Comparison of ENCODE assay signal across 22 mouse cellular contexts in genomic region chr16:51650100-51650499, GRCm38 (mm10).
DNase-seq lines count a peak whose midpoint lies in the region; ATAC-seq and TF ChIP-seq lines count a peak whose summit lies in the region.
"Had no signal": no experiment of that assay in that cellular context is flagged by ENCODE, and none has a peak within 500 bp of the region (broad histone marks: within the 10 kb centered on the region; RNA-seq: fewer than 3 reads in every experiment).

No protein-coding gene starts in this region.

- no peak overlapping the region for H3K27ac ChIP-seq in midbrain, embryonic 11.5 days (ENCODE audit: low read depth, low read length)
- H3K27ac ChIP-seq in midbrain, embryonic 16.5 days (ENCODE audit: low read length), result no peak overlapping the region
- no peak overlapping the region for H3K27ac ChIP-seq in CH12.LX (ENCODE audit: insufficient read depth, low read depth)
- H3K27ac ChIP-seq: embryonic facial prominence, embryonic 13.5 days; gastrocnemius, adult 2 months; hindbrain, embryonic 13.5 days; intestine, embryonic 15.5 days had no signal

- no peak for TF ChIP-seq POLR2A in CH12.LX (IDR thresholded peaks at IDR 0.05; ENCODE audit: low read depth, low read length)

- no peaks in the 10 kb centered on the region for H3K36me3 ChIP-seq in midbrain, embryonic 11.5 days (ENCODE audit: control insufficient read depth, insufficient read depth, low read length)
- no peaks in the 10 kb centered on the region for H3K36me3 ChIP-seq in midbrain, embryonic 16.5 days (ENCODE audit: control insufficient read depth, insufficient read depth, low read length)
- no peaks in the 10 kb centered on the region for H3K36me3 ChIP-seq in CH12.LX (replicated peaks in 1 of 2; ENCODE audit: control insufficient read depth in 1 of 2, insufficient read depth in 1 of 2, low read length in 1 of 2)
- H3K36me3 ChIP-seq: embryonic facial prominence, embryonic 13.5 days; G1E; hindbrain, embryonic 13.5 days; intestine, embryonic 15.5 days had no signal

- no peak for TF ChIP-seq CTCF in CH12.LX (conservative IDR thresholded peaks at IDR 0.05 in 1 of 2, IDR thresholded peaks at IDR 0.05 in 1 of 2; ENCODE audit: low read depth in 2 of 2, low read length in 2 of 2)

- no peaks in the 10 kb centered on the region for H3K27me3 ChIP-seq in midbrain, embryonic 11.5 days (ENCODE audit: control insufficient read depth, insufficient read depth, low read length)
- H3K27me3 ChIP-seq in midbrain, embryonic 16.5 days (ENCODE audit: control insufficient read depth, insufficient read depth, low read depth, low read length), result no peaks in the 10 kb centered on the region
- H3K27me3 ChIP-seq in CH12.LX (replicated peaks), result no peaks in the 10 kb centered on the region
- H3K27me3 ChIP-seq: embryonic facial prominence, embryonic 13.5 days; hindbrain, embryonic 13.5 days; intestine, embryonic 15.5 days had no signal

- dilution Hi-C loops in CH12.LX (cut with MboI; ENCODE audit: extremely low pct_ligation_motif_present, extremely low pct_unique_long_range_greater_than_20kb, low sequenced_read_pairs), result no loop called here

- peak; percentile 89 for TF ChIP-seq EP300 in CH12.LX (IDR thresholded peaks at IDR 0.05; ENCODE audit: low read length)

- H3K79me2 ChIP-seq in CH12.LX (replicated peaks; ENCODE audit: control insufficient read depth, extremely low read depth, insufficient read depth, poor library complexity, severe bottlenecking), result no peaks in the 10 kb centered on the region

- in situ Hi-C loops in CH12.LX (cut with MboI; ENCODE audit: low pct_ligation_motif_present, low pct_unique_long_range_greater_than_20kb, low sequenced_read_pairs), result no loop called here

- ATAC-seq in midbrain, embryonic 11.5 days (ENCODE audit: low FRiP score), result 0 out of 2 replicates have a peak, but pooled peaks have one; percentile 7
- no peak for ATAC-seq in midbrain, embryonic 16.5 days
- ATAC-seq: forebrain, embryonic 14.5 days; intestine, embryonic 15.5 days had no signal

- no peaks in the 10 kb centered on the region for H3K4me1 ChIP-seq in midbrain, embryonic 11.5 days (ENCODE audit: control insufficient read depth, insufficient read depth, low read length)
- no peaks in the 10 kb centered on the region for H3K4me1 ChIP-seq in midbrain, embryonic 16.5 days (ENCODE audit: control insufficient read depth, insufficient read depth, low read length)
- H3K4me1 ChIP-seq in CH12.LX (ENCODE audit: control insufficient read depth in 1 of 2, insufficient read depth in 2 of 2), result peaks cover 3 to 10% of the 10 kb centered on the region in 2 experiments; a peak in 3 of 4 replicates
- H3K4me1 ChIP-seq: embryonic facial prominence, embryonic 13.5 days; hindbrain, embryonic 13.5 days; intestine, embryonic 15.5 days had no signal

- no peak overlapping the region for H3K4me2 ChIP-seq in midbrain, embryonic 11.5 days
- no peak overlapping the region for H3K4me2 ChIP-seq in midbrain, embryonic 16.5 days (ENCODE audit: low read length)
- peak overlapping the region; percentile 51 for H3K4me2 ChIP-seq in CH12.LX (ENCODE audit: insufficient read depth, low read depth, poor library complexity, severe bottlenecking)
- H3K4me2 ChIP-seq: embryonic facial prominence, embryonic 13.5 days; hindbrain, embryonic 13.5 days; intestine, embryonic 15.5 days had no signal

- H3K9me3 ChIP-seq in midbrain, embryonic 11.5 days (ENCODE audit: control insufficient read depth, low read length), result no peaks in the 10 kb centered on the region
- no peaks in the 10 kb centered on the region for H3K9me3 ChIP-seq in midbrain, embryonic 16.5 days (replicated peaks; ENCODE audit: control insufficient read depth, low read length, poor library complexity, severe bottlenecking)
- no peaks in the 10 kb centered on the region for H3K9me3 ChIP-seq in CH12.LX (replicated peaks; ENCODE audit: low read length)
- H3K9me3 ChIP-seq: embryonic facial prominence, embryonic 13.5 days; hindbrain, embryonic 13.5 days; intestine, embryonic 15.5 days had no signal

- H3K4me3 ChIP-seq in midbrain, embryonic 11.5 days (ENCODE audit: low read depth, low read length), result no peak overlapping the region
- H3K4me3 ChIP-seq in midbrain, embryonic 16.5 days (ENCODE audit: low read depth, low read length), result no peak overlapping the region
- H3K4me3 ChIP-seq in CH12.LX (replicated peaks in 1 of 3; ENCODE audit: low read depth in 2 of 3, low read length in 2 of 3, poor library complexity in 1 of 3), result no peak overlapping the region
- H3K4me3 ChIP-seq: embryonic facial prominence, embryonic 13.5 days; gastrocnemius, adult 2 months; hindbrain, embryonic 13.5 days; intestine, embryonic 15.5 days had no signal

- DNase-seq in adrenal gland, postnatal 36 days, result peak; percentile 1 to 5
- no peak for DNase-seq in adrenal gland, postnatal 25 days
- DNase-seq in midbrain, embryonic 11.5 days (ENCODE audit: low spot score, missing footprints), result peak; percentile 62
- peak; percentile 77 for DNase-seq in CH12.LX (ENCODE audit: extremely low read depth)
- DNase-seq in Muller cell, postnatal 12 days (ENCODE audit: inconsistent ontology term), result peak; percentile 25
- no peak for DNase-seq in yolk sac, embryonic 10.5 days (ENCODE audit: low spot score)
- DNase-seq in thymus, postnatal 14 days, result no peak
- DNase-seq: adrenal gland, adult 8-10 months; cerebellum, adult 18-20 months; cerebellum, adult 9-11 months; cerebellum, postnatal 36 days; gastrocnemius, adult 2 months; gastrocnemius, postnatal 36 days; heart, adult 11 months; heart, postnatal 10 days; heart, postnatal 4 days had no signal

- TF ChIP-seq RAD21 in CH12.LX (IDR thresholded peaks at IDR 0.05; ENCODE audit: low read depth, low read length), result no peak; the same call in 1 of the 2 replicates

- WGBS in midbrain, embryonic 11.5 days, result 72% methylated on average over 5 of the region's 5 CpGs
- WGBS in midbrain, embryonic 16.5 days, result 65% methylated on average over 5 of the region's 5 CpGs

- no peak overlapping the region for H3K9ac ChIP-seq in midbrain, embryonic 11.5 days (ENCODE audit: low read length)
- H3K9ac ChIP-seq in midbrain, embryonic 16.5 days (ENCODE audit: low read depth, low read length), result no peak overlapping the region
- H3K9ac ChIP-seq in CH12.LX (ENCODE audit: insufficient read depth, low read depth), result peak overlapping the region; percentile 18; the same call in 1 of the 2 replicates
- H3K9ac ChIP-seq: embryonic facial prominence, embryonic 13.5 days; hindbrain, embryonic 13.5 days; intestine, embryonic 15.5 days had no signal

TF ChIP-seq in CH12.LX, 34 proteins besides CTCF, POLR2A, EP300 and RAD21:
- TF ChIP-seq RCOR1 (conservative IDR thresholded peaks at IDR 0.05; ENCODE audit: low read depth, low read length) (0 out of 2 replicates have a peak, but pooled peaks have one; percentile 42), JUN (IDR thresholded peaks at IDR 0.05; ENCODE audit: insufficient read depth, low read depth, low read length) (peak; percentile 79), CHD1 (IDR thresholded peaks at IDR 0.05; ENCODE audit: low read depth, low read length) (no peak), ETS1 (conservative IDR thresholded peaks at IDR 0.05; ENCODE audit: low read depth, low read length) (peak; percentile 76), MEF2A (IDR thresholded peaks at IDR 0.05; ENCODE audit: borderline replicate concordance, low read depth, low read length) (peak; percentile 33; the same call in 1 of the 2 replicates), PAX5 (IDR thresholded peaks at IDR 0.05; ENCODE audit: low read length) (no peak), USF1 (IDR thresholded peaks at IDR 0.05; ENCODE audit: low read depth, low read length) (no peak), UBTF (IDR thresholded peaks at IDR 0.05; ENCODE audit: low read depth, low read length) (no peak), ZMIZ1 (IDR thresholded peaks at IDR 0.05; ENCODE audit: low read depth, low read length) (no peak), HCFC1 (IDR thresholded peaks at IDR 0.05; ENCODE audit: low read depth, low read length) (no peak), IRF4 (IDR thresholded peaks at IDR 0.05; ENCODE audit: low read depth, low read length) (peak; percentile 88), MAZ (IDR thresholded peaks at IDR 0.05; ENCODE audit: low read depth, low read length) (no peak), JUND (conservative IDR thresholded peaks at IDR 0.05; ENCODE audit: low read depth, low read length) (peak; percentile 74), GABPA (IDR thresholded peaks at IDR 0.05; ENCODE audit: insufficient replicate concordance, low read depth, low read length) (no peak), ZKSCAN1 (IDR thresholded peaks at IDR 0.05; ENCODE audit: borderline replicate concordance, low read depth, low read length) (no peak), MYC (IDR thresholded peaks at IDR 0.05; ENCODE audit: low read depth, low read length) (no peak), POLR2AphosphoS2 (IDR thresholded peaks at IDR 0.05; ENCODE audit: low read depth, low read length) (no peak), BHLHE40 (IDR thresholded peaks at IDR 0.05; ENCODE audit: low read depth, low read length) (peak; percentile 79)

Comparison
In these comparisons a context has a peak if more than half of its experiments do, and no peak if none do; other contexts are left out.
1. DNase-seq: peak in adrenal gland, postnatal 36 days (2 of 2), midbrain, embryonic 11.5 days (single experiment), CH12.LX (single experiment) and Muller cell, postnatal 12 days (single experiment); none in adrenal gland, postnatal 25 days (single experiment), yolk sac, embryonic 10.5 days (single experiment) and thymus, postnatal 14 days (single experiment).